Mouse (Mus musculus) CH12.LX (cell line): Measurements from ENCODE around the gene Ptx4. TPM values are rescaled to one million over a fixed set of nuclear protein-coding genes. Genes with fewer than 3 reads are reported as not detected.

Source experiments
- DNase-seq: peaks from one replicate; pipeline ENCODE4 v3.0.0-alpha.2; 2013; ENCODE audit errors: extremely low read depth
- H3K27ac ChIP-seq: 2 replicates; pipeline ENCODE4 v1.5.1; 2012; ENCODE audit warnings: low read depth, mild to moderate bottlenecking, control low read depth, moderate library complexity; ENCODE audit not compliant: insufficient read depth
- H3K27me3 ChIP-seq: replicated peaks from 2 replicates; pipeline ENCODE3; 2012; ENCODE audit warnings: inconsistent platforms
- H3K36me3 ChIP-seq, 2 experiments: replicated peaks in 1 of 2; 2 replicates each; pipeline versions ENCODE3 to v1.6.1; 2012; ENCODE audit warnings: inconsistent platforms in 1 of 2, low read length in 1 of 2, mild to moderate bottlenecking in 1 of 2, mixed read lengths in 1 of 2, moderate library complexity in 1 of 2; ENCODE audit not compliant: control insufficient read depth in 1 of 2, insufficient read depth in 1 of 2
- H3K4me1 ChIP-seq, 2 experiments: 2 replicates each; pipeline ENCODE4 v1.6.1; 2012; ENCODE audit warnings: inconsistent platforms in 1 of 2, moderate library complexity in 1 of 2; ENCODE audit not compliant: insufficient read depth in 2 of 2, control insufficient read depth in 1 of 2
- H3K4me2 ChIP-seq: 2 replicates; pipeline ENCODE4 v1.6.1; 2012; ENCODE audit warnings: low read depth, mild to moderate bottlenecking, control low read depth; ENCODE audit not compliant: poor library complexity, insufficient read depth, severe bottlenecking
- H3K4me3 ChIP-seq, 3 experiments: fragments of 150-350 bp in 1 of 3; sonication (generic) in 1 of 3; replicated peaks in 1 of 3; 2 replicates each; pipeline versions ENCODE3 to v1.5.1; 2011 to 2012; ENCODE audit warnings: low read depth in 2 of 3, low read length in 2 of 3, mild to moderate bottlenecking in 2 of 3, moderate library complexity in 2 of 3, control low read depth in 1 of 3, improper control_type of control experiment in 1 of 3, inconsistent platforms in 1 of 3, mixed read lengths in 1 of 3; ENCODE audit not compliant: poor library complexity in 1 of 3
- H3K79me2 ChIP-seq: replicated peaks from 2 replicates; pipeline ENCODE4 v1.6.1; 2012; ENCODE audit warnings: mild to moderate bottlenecking, moderate library complexity; ENCODE audit not compliant: control insufficient read depth, poor library complexity, insufficient read depth, severe bottlenecking; ENCODE audit errors: extremely low read depth
- H3K9ac ChIP-seq: 2 replicates; pipeline ENCODE4 v1.6.1; 2012; ENCODE audit warnings: low read depth, mild to moderate bottlenecking, control low read depth, moderate library complexity; ENCODE audit not compliant: insufficient read depth
- H3K9me3 ChIP-seq: replicated peaks from 2 replicates; pipeline ENCODE3; 2012; ENCODE audit warnings: low read length, inconsistent platforms, mixed read lengths
- BHLHE40 ChIP-seq: IDR thresholded peaks from 2 replicates; pipeline ENCODE4 v1.6.1; 2011; ENCODE audit warnings: mild to moderate bottlenecking, low read depth, low read length, improper control_type of control experiment
- CHD1 ChIP-seq: IDR thresholded peaks from 2 replicates; pipeline ENCODE4 v1.6.1; 2012; ENCODE audit warnings: low read depth, low read length, improper control_type of control experiment, inconsistent platforms
- CHD2 ChIP-seq: IDR thresholded peaks from 2 replicates; pipeline ENCODE4 v1.6.1; 2011; ENCODE audit warnings: low read length, improper control_type of control experiment
- CTCF ChIP-seq, 2 experiments: IDR thresholded peaks in 1 of 2; conservative IDR thresholded peaks in 1 of 2; 2 replicates each; pipeline ENCODE4 v1.5.1; 2011 to 2012; ENCODE audit warnings: low read depth in 2 of 2, low read length in 2 of 2, improper control_type of control experiment in 1 of 2, inconsistent platforms in 1 of 2, mild to moderate bottlenecking in 1 of 2, moderate library complexity in 1 of 2
- E2F4 ChIP-seq: IDR thresholded peaks from 2 replicates; pipeline ENCODE4 v1.6.1; 2011; ENCODE audit warnings: low read depth, low read length, improper control_type of control experiment; ENCODE audit not compliant: insufficient replicate concordance
- ELF1 ChIP-seq: IDR thresholded peaks from 2 replicates; pipeline ENCODE4 v1.6.1; 2014; ENCODE audit warnings: low read depth, mild to moderate bottlenecking, inconsistent platforms, low read length, improper control_type of control experiment
- ETS1 ChIP-seq: conservative IDR thresholded peaks from 2 replicates; pipeline ENCODE4 v1.6.1; 2012; ENCODE audit warnings: low read depth, mild to moderate bottlenecking, inconsistent platforms, low read length, improper control_type of control experiment, moderate library complexity
- HCFC1 ChIP-seq: IDR thresholded peaks from 2 replicates; pipeline ENCODE4 v1.6.1; 2012; ENCODE audit warnings: low read depth, mild to moderate bottlenecking, inconsistent platforms, low read length, improper control_type of control experiment
- IRF4 ChIP-seq: IDR thresholded peaks from 2 replicates; pipeline ENCODE4 v1.6.1; 2014; ENCODE audit warnings: low read depth, mild to moderate bottlenecking, inconsistent platforms, low read length, improper control_type of control experiment
- JUN ChIP-seq: IDR thresholded peaks from 2 replicates; pipeline ENCODE4 v1.6.1; 2011; ENCODE audit warnings: low read depth, mild to moderate bottlenecking, low read length, improper control_type of control experiment, moderate library complexity; ENCODE audit not compliant: insufficient read depth
- JUND ChIP-seq: conservative IDR thresholded peaks from 2 replicates; pipeline ENCODE4 v1.6.1; 2011; ENCODE audit warnings: low read depth, low read length, improper control_type of control experiment
- KAT2A ChIP-seq: IDR thresholded peaks from 2 replicates; pipeline ENCODE4 v1.6.1; 2012; ENCODE audit warnings: low read length, improper control_type of control experiment, inconsistent platforms; ENCODE audit not compliant: insufficient replicate concordance
- MAFK ChIP-seq: IDR thresholded peaks from 2 replicates; pipeline ENCODE4 v1.6.1; 2011; ENCODE audit warnings: low read length, improper control_type of control experiment; ENCODE audit not compliant: insufficient replicate concordance
- MAX ChIP-seq: IDR thresholded peaks from 2 replicates; pipeline ENCODE4 v1.6.1; 2011; ENCODE audit warnings: low read length, improper control_type of control experiment
- MAZ ChIP-seq: IDR thresholded peaks from 2 replicates; pipeline ENCODE4 v1.6.1; 2012; ENCODE audit warnings: low read depth, mild to moderate bottlenecking, inconsistent platforms, low read length, improper control_type of control experiment, moderate library complexity
- MEF2A ChIP-seq: IDR thresholded peaks from 2 replicates; pipeline ENCODE4 v1.6.1; 2014; ENCODE audit warnings: low read depth, mild to moderate bottlenecking, inconsistent platforms, low read length, improper control_type of control experiment, borderline replicate concordance
- MXI1 ChIP-seq: IDR thresholded peaks from 2 replicates; pipeline ENCODE4 v1.6.1; 2011; ENCODE audit warnings: mild to moderate bottlenecking, low read depth, low read length, improper control_type of control experiment
- MYC ChIP-seq: IDR thresholded peaks from 2 replicates; pipeline ENCODE4 v1.6.1; 2011; ENCODE audit warnings: low read depth, mild to moderate bottlenecking, improper control_type of control experiment, low read length
- NELFE ChIP-seq: IDR thresholded peaks from 2 replicates; pipeline ENCODE4 v1.6.1; 2011; ENCODE audit warnings: low read depth, low read length, improper control_type of control experiment
- NRF1 ChIP-seq: IDR thresholded peaks from 2 replicates; pipeline ENCODE4 v1.6.1; 2014; ENCODE audit warnings: low read depth, mild to moderate bottlenecking, inconsistent platforms, low read length, improper control_type of control experiment, moderate library complexity
- PAX5 ChIP-seq: IDR thresholded peaks from 2 replicates; pipeline ENCODE4 v1.6.1; 2012; ENCODE audit warnings: low read length, inconsistent platforms, mixed read lengths
- POLR2A ChIP-seq: IDR thresholded peaks from 2 replicates; pipeline ENCODE4 v1.6.1; 2011; ENCODE audit warnings: low read depth, mild to moderate bottlenecking, improper control_type of control experiment, low read length
- POLR2AphosphoS2 ChIP-seq: IDR thresholded peaks from 2 replicates; pipeline ENCODE4 v1.6.1; 2011; ENCODE audit warnings: low read depth, low read length, improper control_type of control experiment
- RAD21 ChIP-seq: IDR thresholded peaks from 2 replicates; pipeline ENCODE4 v1.6.1; 2011; ENCODE audit warnings: low read depth, mild to moderate bottlenecking, low read length, improper control_type of control experiment, moderate library complexity
- SIN3A ChIP-seq: IDR thresholded peaks from 2 replicates; pipeline ENCODE4 v1.6.1; 2012; ENCODE audit warnings: low read length, improper control_type of control experiment, inconsistent platforms
- SMC3 ChIP-seq: IDR thresholded peaks from 2 replicates; pipeline ENCODE4 v1.6.1; 2011; ENCODE audit warnings: low read depth, low read length, improper control_type of control experiment
- TBP ChIP-seq: conservative IDR thresholded peaks from 2 replicates; pipeline ENCODE4 v1.6.1; 2011; ENCODE audit warnings: low read depth, low read length, improper control_type of control experiment
- TCF12 ChIP-seq: IDR thresholded peaks from 2 replicates; pipeline ENCODE4 v1.6.1; 2014; ENCODE audit warnings: low read depth, mild to moderate bottlenecking, inconsistent platforms, low read length, improper control_type of control experiment
- USF1 ChIP-seq: IDR thresholded peaks from 2 replicates; pipeline ENCODE4 v1.6.1; 2014; ENCODE audit warnings: low read depth, mild to moderate bottlenecking, inconsistent platforms, low read length, improper control_type of control experiment
- USF2 ChIP-seq: conservative IDR thresholded peaks from 2 replicates; pipeline ENCODE4 v1.6.1; 2011; ENCODE audit warnings: low read depth, low read length, improper control_type of control experiment
- ZC3H11A ChIP-seq: IDR thresholded peaks from 2 replicates; pipeline ENCODE4 v1.6.1; 2012; ENCODE audit warnings: low read depth, mild to moderate bottlenecking, inconsistent platforms, low read length, improper control_type of control experiment
- ZKSCAN1 ChIP-seq: IDR thresholded peaks from 2 replicates; pipeline ENCODE4 v1.6.1; 2012; ENCODE audit warnings: low read depth, inconsistent platforms, low read length, improper control_type of control experiment, borderline replicate concordance
- ZMIZ1 ChIP-seq: IDR thresholded peaks from 2 replicates; pipeline ENCODE4 v1.6.1; 2012; ENCODE audit warnings: low read depth, mild to moderate bottlenecking, inconsistent platforms, low read length, improper control_type of control experiment
- dilution Hi-C: fragments of 300-500 bp; cut with MboI; formaldehyde crosslinking; loops from 2 replicates; pipeline ENCODE4 v1.14.3; 2020; ENCODE audit warnings: low sequenced_read_pairs; ENCODE audit not compliant: extremely low pct_unique_long_range_greater_than_20kb, extremely low pct_ligation_motif_present
- in situ Hi-C: fragments of 300-500 bp; cut with MboI; formaldehyde crosslinking; loops from 3 replicates; pipeline ENCODE4 v1.14.3; 2019; ENCODE audit warnings: low sequenced_read_pairs, low pct_ligation_motif_present, low pct_unique_long_range_greater_than_20kb, mixed read lengths
- polyA plus RNA-seq: library from polyadenylated mRNA; unstranded; fragments of >175 nt; gene quantifications from 2 replicates; pipeline ENCODE4 v1.2.1, GENCODE M21; 2012; ENCODE audit warnings: low read depth; ENCODE audit not compliant: insufficient read length
- total RNA-seq, 2 experiments: library from RNA; depleted of rRNA; stranded (reverse); fragments of 300-350 nt in 1 of 2; fragments of >200 nt in 1 of 2; gene quantifications; 2 replicates each; pipeline ENCODE4 v1.2.3; 2012 to 2014

Ptx4 gene
- total and polyA plus RNA-seq, 3 experiments, result not detected

DNA sequence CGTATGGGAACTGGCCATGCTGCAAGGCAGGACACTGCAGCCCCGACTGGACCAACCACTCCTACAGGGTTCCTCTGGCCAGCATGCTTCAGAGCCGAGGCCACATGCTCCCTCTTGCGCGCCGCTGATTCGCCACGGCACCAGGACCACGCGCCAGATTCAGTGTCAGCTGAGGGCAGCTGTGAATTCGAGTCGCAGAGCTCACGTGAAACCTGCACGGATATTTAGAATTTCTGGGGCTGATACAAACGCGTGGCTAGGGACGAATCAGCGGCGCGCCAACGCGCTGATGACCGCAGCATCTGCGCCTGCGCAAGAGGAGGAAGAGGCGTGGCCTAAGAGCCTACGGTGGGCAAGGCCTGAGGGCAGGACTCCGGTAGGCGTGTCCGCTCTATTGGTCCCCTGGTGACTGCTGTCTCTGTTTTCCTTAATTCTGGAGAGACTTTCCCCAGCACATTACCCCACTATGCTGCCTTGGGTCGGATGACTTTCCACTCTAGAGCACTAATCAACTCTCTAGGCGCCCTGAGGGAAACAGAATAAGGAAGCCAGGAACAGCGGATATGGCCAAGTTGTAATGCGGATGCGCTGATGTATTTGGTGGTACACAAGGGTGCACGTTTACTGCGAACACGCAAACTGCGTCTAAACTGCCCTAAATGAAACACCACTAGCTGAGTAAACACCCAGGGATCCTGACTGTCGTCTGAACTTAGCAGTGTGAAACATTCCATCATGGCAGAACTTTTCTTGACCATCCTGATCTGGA lies 4.7 kb upstream of the Ptx4 start, which contains the start of gene Telo2:
Gene Telo2, minus strand, starts transcription at position 304 of the 769 bp plus-strand sequence.
- Histone ChIP-seq H3K4me1 (peaks cover 2 to 30% of the 10 kb centered on the region in 2 experiments; a peak in 3 of 4 replicates), H3K9me3 (no peaks in the 10 kb centered on the region), H3K4me2 (peak within 1 kb of the TSS; percentile 53), H3K79me2 (no peaks in the 10 kb centered on the region), H3K27me3 (peaks cover 34% of the 10 kb centered on the region), H3K36me3 (peaks cover 3 to 34% of the 10 kb centered on the region in 2 experiments), H3K4me3 (peak within 1 kb of the TSS; percentile 72 to 79 (median 73)), H3K9ac (peak within 1 kb of the TSS; percentile 67), H3K27ac (peak within 1 kb of the TSS; percentile 35; the same call in 1 of the 2 replicates)
- dilution Hi-C loops, result no loop called here
- in situ Hi-C loops, result no loop called here
- TF ChIP-seq USF1, result 0 out of 2 replicates have a peak, but pooled peaks have one; percentile 31
- TF ChIP-seq RAD21, result no peak
- no peak for TF ChIP-seq PAX5
- TF ChIP-seq ZMIZ1, result peak; percentile 56; the same call in 1 of the 2 replicates
- TF ChIP-seq BHLHE40, result peak; percentile 88
- peak; percentile 84 for TF ChIP-seq TCF12
- TF ChIP-seq TBP, result peak; percentile 57; the same call in 1 of the 2 replicates
- peak; percentile 98 for TF ChIP-seq MAX
- TF ChIP-seq POLR2A, result peak; percentile 84
- peak; percentile 66; the same call in 1 of the 2 replicates for TF ChIP-seq POLR2AphosphoS2
- 0 out of 2 replicates have a peak, but pooled peaks have one; percentile 35 for TF ChIP-seq MAZ
- TF ChIP-seq SMC3, result no peak
- TF ChIP-seq SIN3A, result peak; percentile 85
- TF ChIP-seq CHD1, result no peak; the same call in 1 of the 2 replicates
- 0 out of 2 replicates have a peak, but pooled peaks have one; percentile 23 for TF ChIP-seq CHD2
- peak; percentile 98 for TF ChIP-seq MXI1
- TF ChIP-seq KAT2A, result peak; percentile 69; the same call in 1 of the 2 replicates
- peak; percentile 98 for TF ChIP-seq ZC3H11A
- no peak for TF ChIP-seq JUN
- no peak for TF ChIP-seq USF2
- peak; percentile 99 for TF ChIP-seq MYC
- peak; percentile 84 for TF ChIP-seq HCFC1
- no peak for TF ChIP-seq JUND
- no peak for TF ChIP-seq CTCF (conservative IDR thresholded peaks at IDR 0.05 in 1 of 2, IDR thresholded peaks at IDR 0.05 in 1 of 2; ENCODE audit: low read depth in 2 of 2, low read length in 2 of 2)
- peak; percentile 71 for TF ChIP-seq ELF1
- no peak for TF ChIP-seq ZKSCAN1
- no peak; the same call in 1 of the 2 replicates for TF ChIP-seq MAFK
- TF ChIP-seq MEF2A, result peak; percentile 74
- peak; percentile 76; the same call in 1 of the 2 replicates for TF ChIP-seq E2F4
- peak; percentile 87 for TF ChIP-seq NELFE
- TF ChIP-seq NRF1, result peak; percentile 95
- TF ChIP-seq IRF4, result peak; percentile 29; the same call in 1 of the 2 replicates
- TF ChIP-seq ETS1, result peak; percentile 28; the same call in 1 of the 2 replicates
- peak; percentile 91 for DNase-seq
